Mouse (Mus musculus) spleen, adult 2 months (tissue): ENCODE measurements around the gene Wdr74. TPM values are rescaled to one million over a fixed set of nuclear protein-coding genes. Genes with fewer than 3 reads are reported as not detected.

Experiments used
- DNase-seq, 2 experiments: peaks; one replicate each; pipeline versions ENCODE4 v3.0.0 to v3.0.0-alpha.2; 2012 to 2021; ENCODE audit warnings: low spot score in 2 of 2, low read depth in 1 of 2
- H3K27ac ChIP-seq: fragments of 200-500 bp; 2 replicates; pipeline ENCODE4 v1.5.1; 2012; ENCODE audit warnings: low read length, inconsistent platforms; ENCODE audit not compliant: insufficient read depth
- H3K27me3 ChIP-seq: fragments of 200-500 bp; 2 replicates; pipeline ENCODE4 v1.6.1; 2012; ENCODE audit warnings: mild to moderate bottlenecking, moderate library complexity, low read length, inconsistent platforms; ENCODE audit not compliant: control insufficient read depth, insufficient read depth
- H3K36me3 ChIP-seq: fragments of 200-500 bp; 2 replicates; pipeline ENCODE4 v1.6.1; 2012; ENCODE audit warnings: mild to moderate bottlenecking, low read length, inconsistent platforms; ENCODE audit not compliant: control insufficient read depth, insufficient read depth
- H3K4me1 ChIP-seq: fragments of 200-500 bp; 2 replicates; pipeline ENCODE4 v1.6.1; 2011; ENCODE audit warnings: inconsistent platforms; ENCODE audit not compliant: control insufficient read depth, insufficient read depth, insufficient read length
- H3K4me3 ChIP-seq: fragments of 200-500 bp; 2 replicates; pipeline ENCODE4 v1.5.1; 2011; ENCODE audit warnings: mild to moderate bottlenecking, inconsistent platforms; ENCODE audit not compliant: insufficient read depth, insufficient read length; ENCODE audit errors: extremely low read depth
- CTCF ChIP-seq: fragments of 200-500 bp; IDR thresholded peaks from 2 replicates; pipeline ENCODE4 v1.5.1; 2011; ENCODE audit warnings: mild to moderate bottlenecking, inconsistent platforms; ENCODE audit not compliant: insufficient read depth, insufficient read length, insufficient replicate concordance; ENCODE audit errors: extremely low read depth
- POLR2A ChIP-seq: fragments of 200-500 bp; IDR thresholded peaks from 2 replicates; pipeline ENCODE4 v1.6.1; 2011; ENCODE audit warnings: low read depth, low read length, inconsistent platforms
- WGBS: fragments of 180-500 bp; shearing (Covaris S2); methylation state at CpG from one replicate; pipeline ENCODE4 v1.1.7; 2018; 5-methylcytosine and 5-hydroxymethylcytosine counted together
- polyA plus RNA-seq: library from polyadenylated mRNA; depleted of rRNA; stranded (reverse); fragments of >200 nt; gene quantifications from 2 replicates; pipeline ENCODE4 v1.2.3, GENCODE M21; 2012

Gene Wdr74
- polyA plus RNA-seq, 1 experiment, result 30.2 TPM

GRCm38 (mm10) chr19:8711949-8712869 lies 23.4 kb upstream of the Wdr74 start:
- H3K4me1 ChIP-seq, result peaks cover 6% of the 10 kb centered on the region; the same call in 1 of the 2 replicates
- H3K4me3 ChIP-seq, result peak overlapping the region; percentile 92
- H3K27ac ChIP-seq, result peak overlapping the region; percentile 89
- WGBS, result 21% methylated on average over 10 of the region's 10 CpGs
- H3K27me3 ChIP-seq, result no peaks in the 10 kb centered on the region
- TF ChIP-seq CTCF (no peak), POLR2A (no peak)
- peak; percentile 64 to 86 for DNase-seq
- peaks cover 32% of the 10 kb centered on the region for H3K36me3 ChIP-seq

GRCm38 (mm10) chr19:8712870-8713305 lies 22.7 kb upstream of the Wdr74 start:
- peak overlapping the region; percentile 92 for H3K4me3 ChIP-seq
- peaks cover 28% of the 10 kb centered on the region for H3K36me3 ChIP-seq
- H3K27ac ChIP-seq, result peak overlapping the region; percentile 89
- TF ChIP-seq CTCF, result no peak
- no peak for TF ChIP-seq POLR2A
- under 1% methylated on average over 13 of the region's 13 CpGs for WGBS
- H3K4me1 ChIP-seq, result peaks cover 6% of the 10 kb centered on the region; the same call in 1 of the 2 replicates
- peak; percentile 44 to 73 for DNase-seq
- no peaks in the 10 kb centered on the region for H3K27me3 ChIP-seq

DNA sequence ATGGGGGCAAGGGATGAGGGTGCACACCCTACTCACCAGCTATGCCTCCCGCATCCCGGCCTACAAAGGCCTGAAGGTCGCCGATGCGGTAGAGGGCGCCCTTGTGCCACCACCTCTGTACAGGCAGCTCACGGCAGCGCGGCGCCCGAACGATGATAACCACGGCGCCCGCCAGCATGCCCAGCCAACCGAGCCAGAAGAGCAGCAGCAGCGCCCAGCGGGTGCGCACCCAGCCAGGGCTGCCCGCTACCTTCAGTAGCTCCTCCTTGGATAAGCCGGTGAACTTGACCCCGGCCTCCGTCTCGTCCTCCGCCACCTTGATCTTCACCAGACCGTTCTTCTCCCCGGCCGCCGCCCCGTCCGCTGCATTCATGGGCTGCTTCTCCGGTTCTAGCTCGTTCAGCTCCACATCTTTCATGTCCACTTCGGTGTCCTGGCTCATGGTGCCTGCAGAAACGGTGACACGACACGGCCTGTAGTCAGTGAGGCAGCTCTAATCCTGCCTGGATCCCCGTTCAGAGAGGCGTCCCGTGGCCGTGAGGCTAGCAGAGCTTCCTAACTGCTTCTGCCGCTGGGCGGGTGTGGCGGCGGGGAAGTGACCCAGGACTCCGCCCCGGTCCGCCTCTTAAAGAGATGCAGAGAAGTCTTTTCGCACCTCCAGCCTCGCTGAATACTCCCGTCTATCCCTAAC lies 22.2 kb upstream of the Wdr74 start:
- peak; percentile 77 to 96 for DNase-seq
- H3K36me3 ChIP-seq, result peaks cover 23% of the 10 kb centered on the region
- peak overlapping the region; percentile 92 for H3K4me3 ChIP-seq
- TF ChIP-seq CTCF, result peak; percentile 75; the same call in 1 of the 2 replicates
- peak; percentile 98 for TF ChIP-seq POLR2A
- peak overlapping the region; percentile 89 for H3K27ac ChIP-seq
- H3K27me3 ChIP-seq, result no peaks in the 10 kb centered on the region
- peaks cover 6% of the 10 kb centered on the region; the same call in 1 of the 2 replicates for H3K4me1 ChIP-seq
- WGBS, result under 1% methylated on average over 51 of the region's 51 CpGs

DNA sequence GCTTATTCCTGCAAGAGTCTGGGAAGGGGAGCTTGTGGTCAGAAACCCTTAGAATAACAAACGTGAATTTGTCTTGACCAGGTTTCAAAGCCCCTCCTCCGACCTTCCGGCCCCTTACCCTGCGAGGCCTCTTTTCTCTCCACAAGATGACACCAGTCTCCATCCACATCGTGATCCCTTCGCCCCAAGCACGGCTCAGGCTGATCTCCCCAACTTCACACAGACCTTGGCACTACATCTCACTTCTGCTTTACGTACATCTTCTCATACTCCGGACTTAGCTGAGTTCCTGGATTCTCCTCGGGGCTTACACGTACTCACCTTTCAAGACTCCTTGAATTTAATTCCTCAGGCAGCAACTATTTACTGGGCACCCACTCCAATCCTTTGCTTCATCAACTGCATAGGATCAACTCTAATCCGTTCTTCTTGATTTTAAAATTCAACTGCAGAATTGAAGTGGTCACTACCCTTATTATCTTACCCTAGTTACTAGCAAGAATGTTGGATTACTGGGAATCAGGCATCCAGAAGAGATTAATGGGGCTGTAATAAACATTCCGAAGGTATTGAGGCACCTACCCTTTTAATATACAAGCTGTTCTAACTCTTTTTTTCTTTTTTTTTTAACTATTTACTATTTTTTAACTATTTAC lies 21.5 kb upstream of the Wdr74 start:
- DNase-seq, result no peak
- H3K4me1 ChIP-seq, result peaks cover 6% of the 10 kb centered on the region; the same call in 1 of the 2 replicates

GRCm38 (mm10) chr19:8714653-8715481 lies 20.8 kb upstream of the Wdr74 start:
- no peak for DNase-seq
- Histone ChIP-seq H3K27ac (no peak overlapping the region), H3K36me3 (peaks cover 10% of the 10 kb centered on the region), H3K4me3 (no peak overlapping the region), H3K27me3 (no peaks in the 10 kb centered on the region), H3K4me1 (peaks cover 6% of the 10 kb centered on the region; the same call in 1 of the 2 replicates)
- 77% methylated on average over 10 of the region's 10 CpGs for WGBS
- TF ChIP-seq CTCF (no peak), POLR2A (no peak)

More for the DNA sequence above, 21.5 kb upstream of the Wdr74 start:
- Histone ChIP-seq H3K27ac (peak overlapping the region; percentile 89), H3K4me3 (peak overlapping the region; percentile 92), H3K27me3 (no peaks in the 10 kb centered on the region), H3K36me3 (peaks cover 17% of the 10 kb centered on the region)
- 11% methylated on average over 13 of the region's 13 CpGs for WGBS
- TF ChIP-seq POLR2A, result no peak
- no peak for TF ChIP-seq CTCF
